Mouse (Mus musculus) limb, embryonic 11.5 days (tissue): ENCODE measurements around the gene Tnfaip3. TPM values are rescaled to one million over a fixed set of nuclear protein-coding genes. Genes with fewer than 3 reads are reported as not detected.

Experiments used
- ATAC-seq: fragments of 200-750 bp; cut with Nextera tagmentation; 2 replicates; pipeline ENCODE4 v1.8.0; 2017; ENCODE audit warnings: low read depth; ENCODE audit not compliant: insufficient number of reproducible peaks, low FRiP score, low TSS enrichment
- DNase-seq: peaks from one replicate; pipeline ENCODE4 v3.0.0-alpha.2; 2015; ENCODE audit warnings: low spot score
- H3K27ac ChIP-seq: fragments of 300-500 bp; sonication (generic); replicated peaks from 2 replicates; pipeline ENCODE4 v1.5.1; 2014; ENCODE audit warnings: low read depth, mild to moderate bottlenecking, low read length
- H3K27me3 ChIP-seq: fragments of 300-500 bp; sonication (generic); 2 replicates; pipeline ENCODE4 v1.6.1; 2014; ENCODE audit warnings: mild to moderate bottlenecking, low read length, mixed read lengths; ENCODE audit not compliant: control insufficient read depth, insufficient read depth
- H3K36me3 ChIP-seq: fragments of 300-500 bp; sonication (generic); 2 replicates; pipeline ENCODE4 v1.6.1; 2014; ENCODE audit warnings: mild to moderate bottlenecking, low read length, moderate library complexity, mixed read lengths; ENCODE audit not compliant: control insufficient read depth, insufficient read depth
- H3K4me1 ChIP-seq: fragments of 300-500 bp; sonication (generic); 2 replicates; pipeline ENCODE4 v1.6.1; 2014; ENCODE audit warnings: low read length, mixed read lengths; ENCODE audit not compliant: control insufficient read depth, insufficient read depth
- H3K4me2 ChIP-seq: fragments of 300-500 bp; sonication (generic); 2 replicates; pipeline ENCODE4 v1.6.1; 2014; ENCODE audit warnings: low read depth, mild to moderate bottlenecking, moderate library complexity; ENCODE audit not compliant: severe bottlenecking
- H3K4me3 ChIP-seq: fragments of 300-500 bp; sonication (generic); 2 replicates; pipeline ENCODE4 v1.5.1; 2014; ENCODE audit warnings: low read depth, low read length
- H3K9ac ChIP-seq: fragments of 300-500 bp; sonication (generic); 2 replicates; pipeline ENCODE4 v1.6.1; 2014; ENCODE audit warnings: mild to moderate bottlenecking, low read length
- H3K9me3 ChIP-seq: fragments of 300-500 bp; sonication (generic); 2 replicates; pipeline ENCODE4 v1.6.1; 2016; ENCODE audit warnings: low read length; ENCODE audit not compliant: control insufficient read depth
- WGBS: fragments of 180-500 bp; shearing (Covaris S2); extraction: QIAGEN DNeasy Blood & Tissue Kit; methylation state at CpG from one replicate; pipeline ENCODE4 v1.1.7; 2014; 5-methylcytosine and 5-hydroxymethylcytosine counted together
- polyA plus RNA-seq: library from polyadenylated mRNA; unstranded; fragments of >200 nt; fragmentation: Nextera tagmentation; extraction: Ambion mirVana; gene quantifications from 2 replicates; pipeline ENCODE4 v1.2.1, GENCODE M21; 2014

Gene Tnfaip3
- polyA plus RNA-seq = 2.2 and 2.5 TPM in 2 replicates

- peak; percentile 98 for DNase-seq
- H3K27me3 ChIP-seq = no peaks in the 10 kb centered on the region
- H3K9me3 ChIP-seq = no peaks in the 10 kb centered on the region
- peak within 1 kb of the TSS; percentile 72 for H3K9ac ChIP-seq
- WGBS = under 1% methylated on average over 38 of the region's 38 CpGs
- H3K4me1 ChIP-seq = no peaks in the 10 kb centered on the region
- ATAC-seq = peak; percentile 96
- peak within 1 kb of the TSS; percentile 66 for H3K4me3 ChIP-seq
- H3K27ac ChIP-seq = peak within 1 kb of the TSS; percentile 77
- H3K36me3 ChIP-seq = no peaks in the 10 kb centered on the region
- peak within 1 kb of the TSS; percentile 85 for H3K4me2 ChIP-seq
Measured at GRCm38 (mm10) chr10:19015257-19015862, at the start of gene Tnfaip3. Tnfaip3 (minus strand) TSS chr10:19015657.

GRCm38 (mm10) chr10:19064651-19065601 lies 49.5 kb upstream of the Tnfaip3 start:
- H3K27me3 ChIP-seq = no peaks in the 10 kb centered on the region
- no peaks in the 10 kb centered on the region for H3K4me1 ChIP-seq
- H3K9me3 ChIP-seq = no peaks in the 10 kb centered on the region
- ATAC-seq = no peak
- H3K9ac ChIP-seq = no peak overlapping the region
- H3K4me2 ChIP-seq = no peak overlapping the region
- no peak overlapping the region for H3K4me3 ChIP-seq
- H3K27ac ChIP-seq = no peak overlapping the region
- H3K36me3 ChIP-seq = no peaks in the 10 kb centered on the region
- 77% methylated on average over 6 of the region's 6 CpGs for WGBS
- no peak for DNase-seq

- H3K27me3 ChIP-seq = no peaks in the 10 kb centered on the region
- no peak for DNase-seq
- no peaks in the 10 kb centered on the region for H3K4me1 ChIP-seq
- H3K36me3 ChIP-seq = no peaks in the 10 kb centered on the region
- no peak for ATAC-seq
- H3K4me2 ChIP-seq = no peak overlapping the region
- 94% methylated on average over 1 of the region's 1 CpGs for WGBS
- no peaks in the 10 kb centered on the region for H3K9me3 ChIP-seq
- H3K4me3 ChIP-seq = no peak overlapping the region
- H3K27ac ChIP-seq = no peak overlapping the region
- no peak overlapping the region for H3K9ac ChIP-seq
Measured at GRCm38 (mm10) chr10:19063670-19064069, 48.2 kb upstream of the Tnfaip3 start.

GRCm38 (mm10) chr10:19063208-19063607 lies 47.8 kb upstream of the Tnfaip3 start:
- H3K4me3 ChIP-seq = no peak overlapping the region
- H3K4me1 ChIP-seq = no peaks in the 10 kb centered on the region
- no peak overlapping the region for H3K4me2 ChIP-seq
- H3K9me3 ChIP-seq = no peaks in the 10 kb centered on the region
- ATAC-seq (no peak), DNase-seq (no peak)
- no peaks in the 10 kb centered on the region for H3K36me3 ChIP-seq
- no peak overlapping the region for H3K27ac ChIP-seq
- 87% methylated on average over 4 of the region's 4 CpGs for WGBS
- no peaks in the 10 kb centered on the region for H3K27me3 ChIP-seq
- no peak overlapping the region for H3K9ac ChIP-seq

- Histone ChIP-seq H3K27me3 (no peaks in the 10 kb centered on the region), H3K4me1 (no peaks in the 10 kb centered on the region), H3K9me3 (no peaks in the 10 kb centered on the region), H3K36me3 (no peaks in the 10 kb centered on the region), H3K9ac (no peak overlapping the region), H3K4me2 (no peak overlapping the region), H3K4me3 (no peak overlapping the region), H3K27ac (no peak overlapping the region)
- ATAC-seq = no peak
- 58% methylated on average over 15 of the region's 15 CpGs for WGBS
- DNase-seq = no peak
Measured at GRCm38 (mm10) chr10:19062098-19062905, 46.8 kb upstream of the Tnfaip3 start.

- Histone ChIP-seq H3K27ac (no peak overlapping the region), H3K27me3 (no peaks in the 10 kb centered on the region), H3K4me1 (no peaks in the 10 kb centered on the region), H3K9ac (no peak overlapping the region), H3K36me3 (no peaks in the 10 kb centered on the region), H3K9me3 (no peaks in the 10 kb centered on the region), H3K4me2 (no peak overlapping the region), H3K4me3 (no peak overlapping the region)
- ATAC-seq = no peak
- WGBS = 89% methylated on average over 3 of the region's 3 CpGs
- no peak for DNase-seq
Measured at GRCm38 (mm10) chr10:19061201-19061600, 45.7 kb upstream of the Tnfaip3 start.

GRCm38 (mm10) chr10:19053524-19053923 lies 38.1 kb upstream of the Tnfaip3 start:
- Histone ChIP-seq H3K9ac (no peak overlapping the region), H3K4me1 (no peaks in the 10 kb centered on the region), H3K36me3 (no peaks in the 10 kb centered on the region), H3K4me2 (no peak overlapping the region), H3K4me3 (no peak overlapping the region), H3K27me3 (no peaks in the 10 kb centered on the region), H3K27ac (no peak overlapping the region), H3K9me3 (no peaks in the 10 kb centered on the region)
- WGBS = 77% methylated on average over 1 of the region's 1 CpGs
- DNase-seq = no peak
- ATAC-seq = no peak

- Histone ChIP-seq H3K9me3 (no peaks in the 10 kb centered on the region), H3K4me3 (no peak overlapping the region), H3K9ac (no peak overlapping the region), H3K36me3 (no peaks in the 10 kb centered on the region), H3K27me3 (no peaks in the 10 kb centered on the region), H3K4me2 (no peak overlapping the region), H3K4me1 (no peaks in the 10 kb centered on the region), H3K27ac (no peak overlapping the region)
- DNase-seq = no peak
- no peak for ATAC-seq
- WGBS = 70% methylated on average over 2 of the region's 2 CpGs
Measured at GRCm38 (mm10) chr10:19045986-19046385, 30.5 kb upstream of the Tnfaip3 start.
